Mouse (Mus musculus) right cerebral cortex, postnatal 14 days (tissue): Measurements from ENCODE around the gene Glis2.

Experiments used
- DNase-seq: peaks from one replicate; pipeline ENCODE4 v3.0.0; 2022

The Glis2 gene

DNA sequence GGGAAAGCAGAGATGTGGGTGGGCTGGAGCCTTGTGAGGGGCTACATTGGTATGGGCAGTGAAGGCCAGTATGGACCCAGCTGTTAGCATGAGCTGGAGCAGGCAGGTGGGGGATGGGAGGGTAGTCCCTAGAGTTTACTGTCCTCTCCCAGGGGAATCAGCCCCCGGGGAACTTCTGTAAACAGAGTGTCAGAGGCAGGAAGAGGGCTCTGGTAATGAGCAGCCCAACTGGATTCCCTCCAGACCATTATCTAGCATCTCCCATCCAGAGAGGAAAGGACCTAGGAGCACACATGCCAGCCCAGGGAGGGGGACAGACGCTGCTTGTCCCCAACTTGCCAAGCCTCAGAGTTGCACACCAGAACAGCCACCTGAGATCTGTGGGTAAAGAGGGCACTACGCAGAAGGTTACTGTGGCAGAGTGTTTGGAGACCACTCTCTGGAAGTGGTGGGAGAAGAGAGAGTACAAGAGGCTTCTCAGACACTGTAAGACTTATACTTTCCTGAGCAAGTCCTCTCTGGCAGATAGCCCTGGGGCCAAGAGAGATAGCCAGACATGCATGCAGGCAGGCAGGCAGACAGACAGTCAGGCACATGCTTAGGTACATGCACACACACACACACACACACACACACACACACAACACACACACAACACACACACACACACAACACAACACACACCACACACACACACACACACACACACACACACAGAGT, 46.8 kb downstream of the Glis2 start:
- DNase-seq = no peak

DNA sequence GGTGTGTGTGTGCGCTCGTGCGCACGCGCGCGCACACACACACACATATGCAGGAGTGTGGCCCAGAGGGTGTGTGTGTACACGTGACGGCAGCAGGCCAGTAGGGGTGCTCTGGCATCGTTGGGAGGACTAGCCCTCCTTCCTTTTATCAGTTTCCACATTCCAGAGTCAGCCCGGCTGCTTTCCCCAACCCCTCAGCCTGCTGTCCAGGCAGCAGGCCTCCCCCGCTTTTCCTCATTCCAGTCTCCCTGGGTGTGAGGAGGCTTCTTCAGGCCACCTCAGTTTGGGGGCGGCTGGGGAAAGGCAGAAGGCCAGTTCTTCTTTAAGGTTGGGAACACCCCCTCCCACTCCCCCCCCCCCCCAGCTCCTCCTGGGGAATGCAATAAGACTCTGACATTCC, 47.7 kb downstream of the Glis2 start:
- peak; percentile 57 for DNase-seq

DNA sequence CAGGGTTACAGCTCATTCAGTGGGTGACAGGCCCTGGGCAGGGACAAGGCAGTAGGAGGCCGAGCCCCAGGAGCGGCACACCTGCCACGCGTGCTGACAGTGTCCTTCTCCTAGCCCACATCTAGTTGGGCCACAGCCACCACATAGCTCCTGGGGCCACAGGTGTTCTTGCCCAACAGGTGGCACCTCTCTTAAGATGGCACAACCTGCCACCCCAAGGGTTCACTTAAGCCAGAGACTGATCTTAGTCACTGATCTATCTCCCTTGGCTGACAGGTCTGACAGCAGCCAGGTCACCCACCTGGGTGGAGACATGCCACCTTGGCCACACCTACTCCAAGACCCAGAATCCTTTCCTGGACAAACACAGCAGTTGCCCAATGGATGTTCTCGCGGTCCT, 48.4 kb downstream of the Glis2 start:
- no peak for DNase-seq

DNA sequence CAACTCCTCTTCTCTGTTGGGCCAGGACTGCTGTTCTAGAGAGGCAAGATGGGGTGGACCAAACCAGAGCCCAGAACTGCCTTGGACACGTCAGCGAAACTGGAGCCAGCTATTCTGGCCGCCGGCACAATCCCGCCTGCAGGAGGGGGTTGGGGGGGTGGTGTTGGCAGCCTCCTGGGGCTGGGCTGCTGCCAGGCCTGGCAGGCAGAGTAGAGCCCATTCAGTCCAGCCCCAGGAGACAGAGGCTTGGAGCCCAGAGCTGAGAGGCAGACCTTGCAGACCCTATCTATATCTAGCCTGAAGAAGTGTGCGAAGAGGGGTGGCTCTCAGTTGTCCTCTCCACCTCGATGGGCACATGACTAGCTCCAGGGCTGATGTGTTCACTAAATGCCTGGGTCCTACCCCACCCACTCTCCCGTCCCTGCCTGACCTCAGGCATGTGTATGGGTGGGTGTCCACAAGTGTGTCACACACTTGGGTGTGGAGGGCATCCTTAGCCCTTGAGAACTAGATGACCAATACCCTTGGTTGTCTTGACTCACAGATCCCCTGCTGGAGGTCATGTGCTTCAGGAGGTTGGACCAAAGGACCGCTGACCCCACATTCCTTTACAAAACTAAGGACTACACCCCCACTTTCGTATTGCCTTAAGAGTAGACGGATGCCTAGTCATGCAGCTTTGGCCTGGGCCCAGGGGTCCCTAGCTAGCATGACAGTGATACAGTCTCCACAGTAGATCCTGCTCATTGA, 49.3 kb downstream of the Glis2 start:
- peak; percentile 77 for DNase-seq

DNA sequence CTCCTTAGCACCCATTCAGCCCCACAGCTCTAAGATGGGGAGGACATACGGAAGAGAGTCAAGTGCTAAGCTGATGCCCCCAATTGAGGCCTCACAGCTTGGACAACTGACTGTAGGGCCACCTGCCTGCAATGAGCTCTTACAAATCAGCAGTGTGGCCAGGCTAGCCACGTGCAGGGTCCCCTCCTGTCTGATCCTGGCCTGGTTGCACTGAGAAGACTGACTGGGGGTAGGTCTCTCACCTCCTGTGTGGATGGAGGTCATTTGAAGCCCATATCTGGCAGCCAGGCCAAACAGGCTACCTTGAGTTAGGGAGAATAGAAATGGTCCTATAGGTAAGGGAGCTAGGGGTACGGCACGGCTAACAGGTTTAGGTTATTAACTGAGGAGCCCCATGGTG, 51.4 kb downstream of the Glis2 start:
- no peak for DNase-seq

DNA sequence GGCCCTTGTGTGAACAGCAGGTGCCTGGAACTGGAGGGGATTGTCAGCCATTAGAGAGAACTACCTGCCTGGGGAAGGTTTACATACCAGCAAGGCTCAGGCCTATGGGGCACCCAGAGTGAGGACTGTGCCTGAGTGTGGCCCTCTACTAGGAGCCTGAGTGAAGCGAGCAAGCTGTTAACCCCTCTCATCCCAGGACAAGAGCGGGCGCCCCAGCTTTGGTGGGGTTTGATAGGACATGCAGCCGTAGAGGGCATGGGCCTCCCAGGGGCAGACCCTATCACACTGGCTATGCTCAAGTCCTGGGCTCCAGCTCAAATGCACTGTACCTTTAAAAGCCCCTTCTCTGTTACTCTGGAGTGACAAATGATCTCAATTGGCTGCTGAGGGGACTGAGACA, 52.3 kb downstream of the Glis2 start:
- DNase-seq = no peak

DNA sequence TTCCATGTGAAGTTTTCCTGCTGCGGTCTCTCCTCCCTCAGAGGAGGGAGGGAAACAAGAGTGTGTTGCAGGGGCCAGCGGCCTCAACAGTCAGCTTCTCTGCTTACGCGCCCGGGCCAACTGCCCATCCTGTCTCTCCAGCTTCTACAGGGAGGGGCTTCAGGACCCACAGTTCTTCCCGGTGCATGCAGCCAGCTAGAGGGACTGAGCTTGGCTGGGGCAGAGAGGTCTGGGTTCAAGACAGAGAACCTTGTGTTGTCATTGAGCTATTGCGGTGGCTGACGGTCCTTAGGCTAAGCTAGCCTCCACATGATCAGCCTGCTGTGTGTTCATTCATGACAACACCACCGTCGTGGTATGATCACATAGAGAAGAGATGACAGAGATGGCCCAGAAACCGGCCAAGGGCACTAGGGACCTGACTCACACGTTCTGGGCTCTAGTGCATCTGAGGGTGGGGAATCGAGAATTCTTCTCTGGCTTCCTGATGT, 53.2 kb downstream of the Glis2 start:
- no peak for DNase-seq

DNA sequence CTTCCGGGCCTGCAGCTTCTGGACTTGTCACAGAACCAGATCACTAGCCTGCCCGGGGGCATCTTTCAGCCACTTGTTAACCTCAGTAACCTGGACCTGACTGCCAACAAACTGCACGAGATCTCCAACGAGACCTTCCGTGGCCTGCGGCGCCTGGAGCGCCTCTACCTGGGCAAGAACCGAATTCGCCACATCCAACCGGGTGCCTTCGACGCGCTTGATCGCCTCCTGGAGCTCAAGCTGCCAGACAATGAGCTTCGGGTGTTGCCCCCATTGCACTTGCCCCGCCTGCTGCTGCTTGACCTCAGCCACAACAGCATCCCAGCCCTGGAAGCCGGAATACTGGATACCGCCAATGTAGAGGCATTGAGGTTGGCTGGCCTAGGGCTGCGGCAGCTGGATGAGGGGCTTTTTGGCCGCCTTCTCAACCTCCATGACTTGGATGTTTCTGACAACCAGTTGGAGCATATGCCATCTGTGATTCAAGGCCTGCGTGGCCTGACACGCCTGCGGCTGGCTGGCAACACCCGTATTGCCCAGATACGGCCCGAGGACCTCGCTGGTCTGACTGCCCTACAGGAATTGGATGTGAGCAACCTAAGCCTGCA, 54.0 kb downstream of the Glis2 start:
- DNase-seq = no peak

DNA sequence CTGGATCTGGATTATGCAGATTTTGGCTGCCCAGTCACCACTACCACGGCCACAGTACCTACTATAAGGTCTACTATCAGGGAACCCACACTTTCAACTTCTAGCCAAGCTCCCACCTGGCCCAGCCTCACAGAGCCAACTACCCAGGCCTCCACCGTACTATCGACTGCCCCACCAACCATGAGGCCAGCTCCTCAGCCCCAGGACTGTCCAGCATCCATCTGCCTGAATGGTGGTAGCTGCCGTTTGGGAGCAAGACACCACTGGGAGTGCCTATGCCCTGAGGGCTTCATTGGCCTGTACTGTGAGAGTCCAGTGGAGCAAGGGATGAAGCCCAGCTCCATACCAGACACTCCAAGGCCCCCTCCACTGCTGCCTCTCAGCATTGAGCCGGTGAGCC, 54.7 kb downstream of the Glis2 start:
- no peak for DNase-seq

DNA sequence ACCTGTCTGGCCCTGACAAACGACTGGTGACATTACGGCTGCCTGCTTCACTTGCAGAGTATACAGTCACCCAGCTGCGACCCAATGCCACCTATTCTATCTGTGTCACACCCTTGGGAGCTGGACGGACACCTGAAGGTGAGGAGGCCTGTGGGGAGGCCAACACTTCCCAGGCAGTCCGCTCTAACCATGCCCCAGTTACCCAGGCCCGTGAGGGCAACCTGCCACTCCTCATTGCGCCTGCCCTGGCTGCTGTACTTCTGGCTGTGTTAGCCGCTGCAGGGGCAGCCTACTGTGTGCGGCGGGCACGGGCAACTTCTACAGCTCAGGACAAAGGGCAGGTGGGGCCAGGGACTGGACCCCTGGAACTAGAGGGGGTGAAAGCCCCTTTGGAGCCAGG, 55.2 kb downstream of the Glis2 start:
- DNase-seq = no peak

DNA sequence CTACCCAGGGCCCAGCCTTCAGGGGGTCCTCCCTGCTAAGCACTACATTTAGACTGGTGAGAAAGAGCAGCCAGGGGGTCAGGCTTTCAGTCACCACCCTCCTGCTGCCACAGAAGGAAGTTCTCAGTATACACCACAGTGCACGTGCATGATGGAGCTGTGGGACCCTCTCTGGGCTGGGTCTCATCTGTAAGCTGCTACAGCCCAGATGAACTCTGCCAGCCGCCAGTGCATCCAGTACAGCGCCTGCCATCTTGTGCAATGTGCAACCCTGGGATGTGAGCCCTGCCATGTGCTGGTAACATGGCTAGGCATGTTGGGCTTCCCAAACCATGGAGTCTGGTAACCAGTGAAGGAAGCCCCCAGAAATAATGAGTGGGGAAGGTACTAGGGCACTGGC, 55.6 kb downstream of the Glis2 start:
- no peak for DNase-seq

DNA sequence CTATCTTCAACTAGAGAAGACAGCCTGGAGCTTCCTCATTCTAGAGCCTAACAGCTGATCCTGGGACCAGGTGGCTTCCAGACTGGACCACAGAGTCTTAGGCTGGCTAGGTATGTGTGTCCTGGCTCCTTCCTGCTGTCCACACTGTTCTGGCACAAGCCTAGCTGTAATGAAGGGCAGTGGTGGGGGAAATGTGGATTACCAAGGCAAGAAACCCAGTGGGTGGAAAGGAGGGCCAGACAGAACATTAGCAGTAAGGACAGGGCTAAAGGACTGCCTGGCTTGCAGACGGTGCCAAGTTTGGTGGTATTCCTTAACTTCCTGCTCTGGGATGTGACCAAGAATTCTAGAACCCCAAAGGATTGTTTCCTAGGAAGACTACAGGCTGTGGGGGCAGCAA, 56.6 kb downstream of the Glis2 start:
- DNase-seq = no peak

DNA sequence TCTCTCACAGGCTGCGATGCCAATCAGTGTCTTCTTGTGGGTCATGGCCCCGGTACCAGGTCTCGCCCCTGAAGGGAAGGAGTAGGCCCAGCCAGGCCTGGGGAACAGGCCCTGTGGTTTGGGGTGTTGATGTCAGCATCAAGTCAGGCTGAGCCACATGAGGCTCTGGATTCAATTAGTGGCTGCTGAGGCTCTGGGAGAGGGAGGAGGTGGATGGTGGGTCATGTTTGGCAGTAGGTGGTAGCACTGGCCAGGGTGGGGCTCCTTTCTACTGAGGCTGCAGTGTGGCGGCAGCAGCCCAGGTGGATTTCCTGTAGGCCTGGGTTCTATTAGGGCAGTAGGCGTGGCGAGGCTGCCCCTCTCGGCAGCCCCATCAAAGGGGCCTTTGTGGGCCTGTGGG, 57.1 kb downstream of the Glis2 start:
- no peak for DNase-seq

DNA sequence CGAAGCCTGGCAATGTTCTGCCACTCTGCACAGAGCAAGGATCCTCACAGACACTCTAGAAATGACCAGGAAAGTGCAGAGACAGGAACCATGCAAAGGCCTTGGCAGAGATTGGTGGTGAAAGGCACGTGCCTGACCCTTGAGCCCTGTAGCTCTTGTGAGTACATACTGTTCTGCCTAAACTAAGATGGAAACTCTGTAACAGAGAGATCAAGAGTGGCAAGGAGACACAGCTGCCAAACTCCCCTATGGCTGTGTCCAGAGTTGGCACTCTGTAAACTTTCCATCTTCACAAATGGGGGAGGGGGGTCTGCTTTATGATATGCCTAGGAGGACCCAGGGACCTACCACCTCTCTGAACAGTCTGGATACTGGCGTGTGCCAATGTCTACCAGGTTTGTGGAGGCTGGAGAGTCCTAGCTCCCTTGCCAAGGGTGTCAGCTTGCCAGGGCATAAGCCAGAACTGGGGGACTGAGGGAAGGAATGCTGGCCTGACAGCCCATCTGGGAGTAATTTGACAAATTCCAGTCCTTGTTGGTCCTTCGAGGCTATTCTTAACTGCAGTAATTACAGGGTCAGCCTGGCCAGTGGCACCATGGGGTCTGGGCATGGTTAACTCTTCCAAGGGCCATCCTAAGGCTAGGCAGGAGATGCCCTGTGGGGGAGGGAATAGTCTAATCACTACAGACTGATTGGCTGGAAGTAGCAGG, 58.3 kb downstream of the Glis2 start:
- no peak for DNase-seq

DNA sequence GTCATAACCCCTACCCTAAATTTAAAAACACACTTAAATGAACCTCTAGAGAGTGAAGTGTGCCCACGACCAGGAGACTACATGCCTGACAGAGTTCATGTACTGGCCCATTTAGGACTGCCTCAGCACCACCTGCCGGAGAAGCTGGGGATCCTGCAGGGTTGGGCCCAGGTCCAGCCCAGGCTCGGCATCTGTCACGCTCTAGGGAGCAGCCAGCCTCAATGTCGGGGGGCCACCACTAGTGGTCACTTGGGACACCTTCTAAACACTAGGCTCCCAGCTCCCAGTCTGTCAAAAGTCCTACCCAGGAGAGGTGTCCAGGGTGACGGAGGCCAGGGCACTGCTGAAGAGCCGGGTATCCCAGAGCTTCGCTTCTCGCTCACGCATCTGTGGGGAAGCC, 60.2 kb downstream of the Glis2 start:
- DNase-seq = no peak

DNA sequence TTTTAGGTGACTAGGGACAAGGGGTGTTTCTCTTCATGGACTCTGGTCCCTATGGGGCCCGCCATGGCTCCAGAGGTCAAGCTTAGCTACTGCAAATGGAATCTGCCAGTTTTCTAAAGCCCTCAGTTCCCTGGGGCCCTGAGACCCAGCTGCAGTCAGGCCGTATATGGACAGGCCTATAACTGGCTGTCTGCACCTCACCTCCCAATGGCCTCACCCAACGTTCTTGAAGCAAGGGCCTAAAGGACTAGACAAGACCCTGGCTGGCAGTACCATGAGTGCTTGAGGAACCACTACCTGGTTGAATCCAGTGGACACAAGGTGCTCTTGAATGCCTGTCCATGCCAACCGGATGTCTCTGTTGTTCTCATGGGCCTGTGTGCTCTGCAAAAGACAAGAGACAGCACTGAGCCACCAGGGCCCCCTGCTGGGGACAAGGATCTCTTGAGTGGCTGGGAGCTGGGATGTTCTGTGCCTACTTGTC, 60.8 kb downstream of the Glis2 start:
- peak; percentile 39 for DNase-seq

DNA sequence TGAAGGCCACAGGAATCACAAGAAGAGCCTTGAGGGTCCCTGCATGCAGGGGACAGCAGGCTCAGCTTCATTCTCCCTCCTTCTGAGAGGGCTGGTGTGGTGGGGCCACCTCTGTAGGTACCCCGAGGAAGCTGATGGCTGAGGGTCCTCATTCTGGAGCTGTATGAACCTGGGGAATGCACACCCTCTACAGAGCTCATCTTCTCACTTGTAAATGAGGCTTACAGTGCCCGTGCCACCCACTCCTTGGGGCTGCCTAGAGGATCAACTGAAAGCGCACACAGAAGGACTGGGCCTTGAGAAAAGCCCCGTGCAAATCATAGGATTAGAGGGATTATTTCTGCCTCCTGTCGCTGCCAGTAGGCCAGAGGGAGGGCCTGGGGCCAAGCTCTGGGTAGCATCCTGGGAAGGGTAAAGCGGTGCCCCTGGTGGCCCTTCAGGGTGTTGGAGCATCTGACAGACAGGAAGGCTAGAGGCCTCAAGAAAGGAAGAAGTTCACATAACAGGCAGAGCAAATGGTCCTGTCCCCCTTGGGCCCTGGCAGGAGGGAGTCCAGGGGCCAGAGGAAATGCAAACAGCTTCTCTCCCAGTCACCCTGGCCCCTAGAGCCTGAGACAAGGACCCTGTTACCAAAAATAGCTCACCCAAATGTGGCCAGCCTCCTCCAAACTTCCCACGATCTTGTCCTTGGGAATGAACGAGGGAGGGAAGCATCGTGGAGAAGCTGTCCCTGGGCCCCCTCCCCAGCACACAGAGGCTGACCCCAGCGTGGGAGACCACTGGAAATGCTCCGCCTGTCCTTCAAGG, 61.5 kb downstream of the Glis2 start:
- no peak for DNase-seq

DNA sequence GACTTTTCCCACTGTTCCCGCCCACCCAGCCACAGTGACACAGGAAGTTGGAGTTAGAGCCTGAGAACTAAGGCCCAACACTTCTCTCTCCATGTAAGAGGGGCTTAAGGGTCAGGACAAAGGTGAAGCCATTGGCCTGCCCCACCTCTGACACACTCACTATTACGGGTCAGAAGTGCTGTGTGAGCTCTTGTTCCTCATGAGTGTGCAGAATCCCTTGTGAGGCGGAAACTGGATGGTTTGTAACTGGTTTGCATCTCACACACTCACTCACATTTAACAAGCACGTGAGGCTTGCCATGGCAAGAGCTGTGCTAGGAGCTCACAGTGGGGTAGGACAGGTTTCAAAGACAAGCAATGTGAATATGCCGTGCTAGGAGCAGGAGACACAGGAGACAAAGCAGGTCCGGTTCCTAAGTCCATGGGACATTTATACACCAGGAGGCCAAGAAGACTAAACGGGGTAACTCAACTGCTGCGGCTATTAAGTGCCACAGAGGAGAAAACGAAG, 62.1 kb downstream of the Glis2 start:
- DNase-seq = no peak

DNA sequence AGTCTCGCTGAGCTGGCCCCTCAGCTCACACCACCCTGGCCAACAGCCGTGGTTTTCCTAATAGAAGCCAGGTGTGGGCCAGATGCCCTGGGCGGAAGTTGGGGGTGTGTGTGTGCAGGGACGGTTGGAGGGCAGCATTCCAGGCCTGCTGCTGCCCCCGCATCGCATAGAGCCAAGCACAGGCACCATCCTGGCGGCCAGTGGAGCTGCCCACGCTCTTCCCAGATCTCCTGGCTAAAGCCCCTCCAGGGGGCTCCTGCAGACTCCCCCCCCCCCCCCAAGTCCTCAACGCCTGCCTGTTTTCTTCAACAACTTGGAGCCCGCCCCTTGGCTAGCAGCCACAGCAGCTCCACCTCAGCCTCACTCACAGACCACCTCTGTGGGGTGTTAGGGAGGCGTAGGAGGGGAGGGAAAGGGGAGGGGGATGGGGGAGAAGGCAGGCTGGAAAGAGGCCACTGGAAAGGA, 64.3 kb downstream of the Glis2 start:
- no peak for DNase-seq

DNA sequence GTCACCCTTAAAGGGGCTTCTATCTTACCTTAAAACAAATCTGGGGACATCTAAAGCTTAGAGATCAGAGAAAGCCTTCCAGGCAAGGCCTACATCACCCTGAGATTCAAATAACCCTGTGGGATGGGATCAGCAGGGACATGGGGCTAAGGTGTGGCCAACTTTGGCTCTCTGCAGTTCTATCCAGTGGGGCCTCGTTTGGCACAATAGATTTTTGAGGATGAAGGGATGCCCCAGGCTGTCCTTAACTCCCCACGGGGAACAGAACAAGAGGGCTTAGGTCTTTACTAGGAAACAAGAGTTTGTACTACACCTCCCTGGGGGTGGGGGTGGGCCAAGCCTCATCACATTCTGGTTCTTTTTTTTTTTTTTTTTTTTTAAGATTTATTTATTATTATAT, 64.8 kb downstream of the Glis2 start:
- DNase-seq = no peak

DNA sequence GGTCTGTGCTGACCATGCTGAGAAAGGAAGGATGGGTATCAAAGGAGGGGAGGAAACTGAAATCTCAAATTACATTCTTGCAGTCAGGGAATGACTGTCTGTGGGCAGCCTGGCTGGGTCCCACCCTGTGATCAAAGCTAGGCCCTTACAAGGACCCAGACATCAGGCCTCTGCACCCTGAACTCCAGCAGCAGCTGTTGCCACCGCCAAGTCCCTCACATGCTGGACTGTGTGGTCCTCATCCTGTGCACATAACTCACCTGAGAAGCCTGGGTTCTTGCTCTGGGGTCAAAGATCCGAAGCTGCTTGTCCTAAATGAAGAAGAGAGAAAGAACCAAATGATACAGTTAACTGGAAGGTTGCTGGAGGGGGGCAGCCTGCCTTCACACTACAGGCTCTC, 67.1 kb downstream of the Glis2 start:
- DNase-seq = no peak

DNA sequence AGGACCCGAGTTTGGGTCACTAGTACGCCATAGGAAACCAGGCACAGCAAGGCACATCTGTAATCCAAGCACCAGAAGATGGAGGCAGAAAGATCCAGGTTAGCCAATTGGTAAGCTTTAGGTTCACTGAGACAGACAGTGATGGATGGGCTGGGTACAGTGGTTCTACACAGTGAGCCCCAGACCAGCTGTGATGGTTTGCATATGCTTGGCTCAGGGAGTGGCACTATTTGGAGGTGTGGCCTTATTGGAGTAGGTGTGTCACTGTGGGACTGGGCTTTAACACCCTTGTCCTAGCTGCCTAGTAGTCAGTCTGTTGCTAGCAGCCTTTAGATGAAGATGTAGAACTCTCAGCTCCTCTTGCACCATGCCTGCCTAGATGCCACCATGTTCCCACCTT, 69.3 kb downstream of the Glis2 start:
- no peak for DNase-seq
